Mouse (Mus musculus) fibroblast of lung, adult 2 months (primary cell): ENCODE measurements around the gene Mrpl45.

Experiments used
- DNase-seq: peaks from one replicate; pipeline ENCODE4 v3.0.0-alpha.2; 2011; ENCODE audit warnings: low read depth

Mrpl45 gene

GRCm38 (mm10) chr11:97333044-97333443 lies 17.5 kb downstream of the Mrpl45 start:
- DNase-seq: no peak

GRCm38 (mm10) chr11:97333896-97334295 lies 18.4 kb downstream of the Mrpl45 start:
- no peak for DNase-seq

GRCm38 (mm10) chr11:97334400-97334799 lies 18.9 kb downstream of the Mrpl45 start:
- no peak for DNase-seq

GRCm38 (mm10) chr11:97336238-97336637 lies 20.7 kb downstream of the Mrpl45 start:
- no peak for DNase-seq

- DNase-seq: no peak
These were observed 21.3 kb downstream of the Mrpl45 start for GRCm38 (mm10) chr11:97336751-97337345.

GRCm38 (mm10) chr11:97337363-97337762 lies 21.8 kb downstream of the Mrpl45 start:
- no peak for DNase-seq

- no peak for DNase-seq
These were observed 22.9 kb downstream of the Mrpl45 start for GRCm38 (mm10) chr11:97338302-97338976.

GRCm38 (mm10) chr11:97338977-97339315 lies 23.4 kb downstream of the Mrpl45 start:
- no peak for DNase-seq

GRCm38 (mm10) chr11:97343175-97343574 lies 27.7 kb downstream of the Mrpl45 start:
- no peak for DNase-seq

GRCm38 (mm10) chr11:97343619-97344018 lies 28.1 kb downstream of the Mrpl45 start:
- no peak for DNase-seq

GRCm38 (mm10) chr11:97345446-97345845 lies 29.9 kb downstream of the Mrpl45 start:
- no peak for DNase-seq

GRCm38 (mm10) chr11:97346383-97346782 lies 30.9 kb downstream of the Mrpl45 start:
- no peak for DNase-seq

- DNase-seq: no peak
These were observed 31.8 kb downstream of the Mrpl45 start for GRCm38 (mm10) chr11:97347291-97347690.

- no peak for DNase-seq
These were observed 34.5 kb downstream of the Mrpl45 start for GRCm38 (mm10) chr11:97350035-97350434.

- DNase-seq: no peak
These were observed 36.6 kb downstream of the Mrpl45 start, which contains the start of gene Gpr179 for GRCm38 (mm10) chr11:97352027-97352684. TSS of gene Gpr179 (minus strand) at chr11:97352077.

- no peak for DNase-seq
These were observed 37.5 kb downstream of the Mrpl45 start for GRCm38 (mm10) chr11:97352935-97353597.

- no peak for DNase-seq
These were observed 39.1 kb downstream of the Mrpl45 start for GRCm38 (mm10) chr11:97354646-97355045.

GRCm38 (mm10) chr11:97355247-97355646 lies 39.7 kb downstream of the Mrpl45 start:
- no peak for DNase-seq

GRCm38 (mm10) chr11:97357663-97358062 lies 42.1 kb downstream of the Mrpl45 start:
- peak; percentile 60 for DNase-seq

GRCm38 (mm10) chr11:97361948-97362648 lies 46.6 kb downstream of the Mrpl45 start, which contains the start of gene Socs7:
TSS of gene Socs7 (plus strand) at chr11:97362551.
- DNase-seq: peak; percentile 66

GRCm38 (mm10) chr11:97362649-97362942 lies 47.1 kb downstream of the Mrpl45 start:
- no peak for DNase-seq

GRCm38 (mm10) chr11:97362943-97363643 lies 47.6 kb downstream of the Mrpl45 start:
- no peak for DNase-seq
